ENCODE assay signal across 9 mouse cellular contexts in the genomic region with DNA sequence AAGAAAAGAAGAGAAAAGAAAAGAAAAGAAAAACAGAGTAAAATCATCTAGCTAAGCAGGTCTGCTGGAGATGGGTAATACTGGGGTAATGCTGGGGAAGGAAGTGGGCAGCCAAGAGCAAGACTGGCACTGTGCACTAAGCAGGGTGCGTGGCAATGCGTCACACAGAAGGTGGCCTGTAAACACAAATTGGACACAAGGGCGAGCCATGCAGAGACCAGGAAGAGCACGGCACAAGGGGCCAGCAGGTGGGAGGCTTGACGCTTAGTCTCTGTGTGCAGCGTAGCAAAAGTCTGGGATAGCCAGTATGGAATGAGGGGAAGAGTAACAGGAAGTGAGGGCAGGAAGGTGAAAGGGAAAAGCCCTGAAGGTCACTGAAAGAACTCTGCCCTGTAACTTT. TPM values are rescaled to one million over a fixed set of nuclear protein-coding genes. Genes with fewer than 3 reads are reported as not detected.
DNase-seq lines count a peak whose midpoint lies in the region; ATAC-seq lines count a peak whose summit lies in the region.
"Had no signal": no experiment of that assay in that cellular context is flagged by ENCODE, and none has a peak within 500 bp of the region (broad histone marks: within the 10 kb centered on the region; RNA-seq: fewer than 3 reads in every experiment).

No protein-coding gene starts in this region.

- H3K9ac ChIP-seq in hindbrain, embryonic 11.5 days (ENCODE audit: low read depth, low read length) = no peak overlapping the region
- peak overlapping the region; percentile 36 for H3K9ac ChIP-seq in hindbrain, embryonic 14.5 days

- H3K27me3 ChIP-seq in hindbrain, embryonic 10.5 days (ENCODE audit: insufficient read depth, poor library complexity, severe bottlenecking) = no peaks in the 10 kb centered on the region
- H3K27me3 ChIP-seq in hindbrain, embryonic 11.5 days (ENCODE audit: control insufficient read depth, insufficient read depth, low read length) = no peaks in the 10 kb centered on the region
- H3K27me3 ChIP-seq in hindbrain, embryonic 14.5 days (ENCODE audit: control insufficient read depth, insufficient read depth, low read length) = no peaks in the 10 kb centered on the region
- H3K27me3 ChIP-seq: Patski had no signal

- H3K36me3 ChIP-seq in hindbrain, embryonic 10.5 days = peaks cover 5% of the 10 kb centered on the region
- no peaks in the 10 kb centered on the region for H3K36me3 ChIP-seq in hindbrain, embryonic 11.5 days (ENCODE audit: control insufficient read depth, insufficient read depth, low read length)
- H3K36me3 ChIP-seq in hindbrain, embryonic 14.5 days (replicated peaks; ENCODE audit: control insufficient read depth, insufficient read depth) = peaks cover 3% of the 10 kb centered on the region; the same call in 1 of the 2 replicates

- H3K4me1 ChIP-seq in hindbrain, embryonic 10.5 days (replicated peaks) = peaks cover 64% of the 10 kb centered on the region
- peaks cover 9% of the 10 kb centered on the region for H3K4me1 ChIP-seq in hindbrain, embryonic 11.5 days (replicated peaks; ENCODE audit: control insufficient read depth, insufficient read depth, low read length)
- peaks cover 68% of the 10 kb centered on the region for H3K4me1 ChIP-seq in hindbrain, embryonic 14.5 days (replicated peaks; ENCODE audit: control insufficient read depth, insufficient read depth, low read length)

- no peaks in the 10 kb centered on the region for H3K9me3 ChIP-seq in hindbrain, embryonic 10.5 days
- no peaks in the 10 kb centered on the region for H3K9me3 ChIP-seq in hindbrain, embryonic 11.5 days (ENCODE audit: control insufficient read depth, low read length)
- no peaks in the 10 kb centered on the region for H3K9me3 ChIP-seq in hindbrain, embryonic 14.5 days (ENCODE audit: control insufficient read depth, low read length)

- no peak for DNase-seq in hindbrain, embryonic 10.5 days (ENCODE audit: low spot score)
- no peak for DNase-seq in hindbrain, embryonic 11.5 days (ENCODE audit: low spot score)
- DNase-seq in brain, adult 2 months (ENCODE audit: low read depth, low spot score) = peak; percentile 86
- no peak for DNase-seq in hindbrain, embryonic 14.5 days (ENCODE audit: low spot score)
- DNase-seq in naive thymus-derived CD4-positive, alpha-beta T cell, adult 2 months (ENCODE audit: low read depth) = peak; percentile 22
- no peak for DNase-seq in embryo, embryonic 10.5 days (ENCODE audit: low spot score)
- no peak for DNase-seq in right cerebral cortex, adult 18-20 months
- DNase-seq in left cerebral cortex, postnatal 14 days (ENCODE audit: low spot score in 2 of 2) = no peak

- H3K27ac ChIP-seq in hindbrain, embryonic 10.5 days = no peak overlapping the region
- H3K27ac ChIP-seq in hindbrain, embryonic 11.5 days (ENCODE audit: low read depth, low read length) = no peak overlapping the region
- peak overlapping the region; percentile 59 for H3K27ac ChIP-seq in hindbrain, embryonic 14.5 days

- ATAC-seq in hindbrain, embryonic 11.5 days (ENCODE audit: low FRiP score) = no peak
- no peak for ATAC-seq in hindbrain, embryonic 14.5 days (ENCODE audit: low FRiP score)
- ATAC-seq: Patski had no signal

- intact Hi-C loops in left cerebral cortex, postnatal 14 days (cut with DNase I) = loop anchor here (2.0 kb wide), 1 partner anchor 63 kb away; no protein-coding TSS in a partner anchor

- no peak overlapping the region; the same call in 1 of the 2 replicates for H3K4me2 ChIP-seq in hindbrain, embryonic 11.5 days (replicated peaks; ENCODE audit: low read depth, low read length)
- peak overlapping the region; percentile 47 for H3K4me2 ChIP-seq in hindbrain, embryonic 14.5 days (replicated peaks)

- H3K4me3 ChIP-seq in hindbrain, embryonic 10.5 days = peak overlapping the region; percentile 16; the same call in 1 of the 2 replicates
- H3K4me3 ChIP-seq in hindbrain, embryonic 11.5 days (ENCODE audit: low read depth, low read length) = no peak overlapping the region
- H3K4me3 ChIP-seq in hindbrain, embryonic 14.5 days (replicated peaks; ENCODE audit: low read length) = peak overlapping the region; percentile 12

- WGBS in hindbrain, embryonic 10.5 days = 47% methylated on average over 6 of the region's 6 CpGs
- 39% methylated on average over 6 of the region's 6 CpGs for WGBS in hindbrain, embryonic 11.5 days
- 24% methylated on average over 6 of the region's 6 CpGs for WGBS in hindbrain, embryonic 14.5 days

RNA-seq across cellular contexts. Expression of gene Arhgap21, which starts 6.9 kb away (rescaled TPM):
- polyA plus RNA-seq in hindbrain, embryonic 10.5 days (2016; fragmentation: Nextera tagmentation; extraction: Ambion mirVana) = 31.8 and 39.9 TPM in 2 replicates
- polyA plus RNA-seq in hindbrain, embryonic 11.5 days (2014; fragmentation: Nextera tagmentation; extraction: Ambion mirVana) = 56.8 and 69.4 TPM in 2 replicates
- 49.3 and 49.4 TPM in 2 replicates for polyA plus RNA-seq in hindbrain, embryonic 14.5 days (2014; fragmentation: Nextera tagmentation; extraction: Ambion mirVana)
- 100 to 1,000 TPM; 213 to 217 TPM for total RNA-seq in left cerebral cortex, postnatal 14 days (2021)

Comparison
In these comparisons a context has a peak if more than half of its experiments do, and no peak if none do; other contexts are left out.
1. DNase-seq: peak in brain, adult 2 months (single experiment) and naive thymus-derived CD4-positive, alpha-beta T cell, adult 2 months (single experiment); none in hindbrain, embryonic 10.5 days (single experiment), hindbrain, embryonic 11.5 days (single experiment), hindbrain, embryonic 14.5 days (single experiment), embryo, embryonic 10.5 days (single experiment), right cerebral cortex, adult 18-20 months (single experiment) and left cerebral cortex, postnatal 14 days (0 of 2).